Mouse (Mus musculus): ENCODE data around the gene Npvf. TPM values are rescaled to one million over a fixed set of nuclear protein-coding genes. Genes with fewer than 3 reads are reported as not detected.

The Npvf gene
- polyA plus RNA-seq (2021; fragmentation: Nextera tagmentation), result not detected in 2 replicates
- long read RNA-seq, experiment 1, result 0 reads
- long read RNA-seq, experiment 2, result 0 reads

DNA sequence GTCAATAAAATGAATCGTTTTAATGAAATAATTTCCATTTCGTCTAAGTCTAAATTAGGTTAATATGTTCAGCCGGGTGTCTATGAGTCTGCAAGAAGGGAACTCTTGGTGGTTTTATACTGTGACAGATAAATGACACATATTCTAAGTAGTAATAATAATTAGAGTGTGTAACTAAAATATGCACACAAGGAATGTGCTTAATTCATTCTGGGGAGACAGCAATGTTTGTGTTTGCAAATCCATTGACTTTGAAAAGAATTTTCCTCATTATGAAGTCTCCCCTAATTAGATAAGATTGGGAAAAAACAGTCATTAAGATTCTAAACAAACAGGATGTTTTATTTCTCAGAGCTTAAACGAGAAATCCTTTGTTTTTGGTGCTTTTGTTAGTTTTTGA lies at the start of gene Npvf:
Gene Npvf (minus strand): TSS at position 84 of the 400 bp plus-strand sequence.

Other genes starting within 250 kb of the Npvf start
- 4.0 and 4.3 TPM in 2 replicates for gene Osbpl3, start 198.2 kb downstream of the Npvf start, polyA plus RNA-seq (2021; fragmentation: Nextera tagmentation)
- gene Cycs, start 87.9 kb downstream of the Npvf start, polyA plus RNA-seq (2021; fragmentation: Nextera tagmentation), result 98.9 and 100 TPM in 2 replicates
- gene 4921507P07Rik, start 57.8 kb downstream of the Npvf start, polyA plus RNA-seq (2021; fragmentation: Nextera tagmentation), result 0.23 and 0.41 TPM in 2 replicates

Data from layer of hippocampus, adult 6 months (tissue).